Mouse (Mus musculus): ENCODE measurements around the gene Mllt1. TPM values are rescaled to one million over a fixed set of nuclear protein-coding genes. Genes with fewer than 3 reads are reported as not detected.

Mllt1 gene
- total and polyA plus RNA-seq, 3 experiments: 17.1 to 40.4 (median 20.3) TPM

- no peak for TF ChIP-seq BHLHE40 (IDR thresholded peaks at IDR 0.05; ENCODE audit: low read depth, low read length)
- no peak for TF ChIP-seq ZNF384 (IDR thresholded peaks at IDR 0.05; ENCODE audit: low read depth, low read length)
- no peak for TF ChIP-seq MXI1 (IDR thresholded peaks at IDR 0.05; ENCODE audit: low read depth, low read length)
- TF ChIP-seq E2F4 (IDR thresholded peaks at IDR 0.05; ENCODE audit: insufficient replicate concordance, low read depth, low read length): no peak
- TF ChIP-seq TCF12 (IDR thresholded peaks at IDR 0.05; ENCODE audit: low read depth, low read length): no peak
- TF ChIP-seq ZKSCAN1 (IDR thresholded peaks at IDR 0.05; ENCODE audit: borderline replicate concordance, low read depth, low read length): no peak
- no peak for TF ChIP-seq CHD2 (IDR thresholded peaks at IDR 0.05; ENCODE audit: low read length)
- TF ChIP-seq SIN3A (IDR thresholded peaks at IDR 0.05; ENCODE audit: low read length): no peak
- TF ChIP-seq NELFE (IDR thresholded peaks at IDR 0.05; ENCODE audit: low read depth, low read length): no peak
- TF ChIP-seq SMC3 (IDR thresholded peaks at IDR 0.05; ENCODE audit: low read depth, low read length): no peak
- no peak for TF ChIP-seq CHD1 (IDR thresholded peaks at IDR 0.05; ENCODE audit: low read depth, low read length)
- TF ChIP-seq MAZ (IDR thresholded peaks at IDR 0.05; ENCODE audit: low read depth, low read length): no peak
- no peak for TF ChIP-seq USF1 (IDR thresholded peaks at IDR 0.05; ENCODE audit: low read depth, low read length)
- TF ChIP-seq MEF2A (IDR thresholded peaks at IDR 0.05; ENCODE audit: borderline replicate concordance, low read depth, low read length): no peak
- TF ChIP-seq PAX5 (IDR thresholded peaks at IDR 0.05; ENCODE audit: low read length): no peak
- TF ChIP-seq JUN (IDR thresholded peaks at IDR 0.05; ENCODE audit: insufficient read depth, low read depth, low read length): no peak
- TF ChIP-seq ZC3H11A (IDR thresholded peaks at IDR 0.05; ENCODE audit: low read depth, low read length): no peak
- no peak for TF ChIP-seq GABPA (IDR thresholded peaks at IDR 0.05; ENCODE audit: insufficient replicate concordance, low read depth, low read length)
- no peak for TF ChIP-seq NRF1 (IDR thresholded peaks at IDR 0.05; ENCODE audit: low read depth, low read length)
- no peak for TF ChIP-seq ELF1 (IDR thresholded peaks at IDR 0.05; ENCODE audit: low read depth, low read length)
- peaks cover 0 to 30% of the 10 kb centered on the region in 2 experiments; a peak in 3 of 4 replicates for H3K4me1 ChIP-seq (ENCODE audit: control insufficient read depth in 1 of 2, insufficient read depth in 2 of 2)
- dilution Hi-C loops (cut with MboI; ENCODE audit: extremely low pct_ligation_motif_present, extremely low pct_unique_long_range_greater_than_20kb, low sequenced_read_pairs) (no loop called here), in situ Hi-C loops (cut with MboI; ENCODE audit: low pct_ligation_motif_present, low pct_unique_long_range_greater_than_20kb, low sequenced_read_pairs) (no loop called here)
- no peaks in the 10 kb centered on the region; the same call in 1 of the 2 replicates for H3K79me2 ChIP-seq (replicated peaks; ENCODE audit: control insufficient read depth, extremely low read depth, insufficient read depth, poor library complexity, severe bottlenecking)
- no peak overlapping the region for H3K4me3 ChIP-seq (replicated peaks in 1 of 3; ENCODE audit: low read depth in 2 of 3, low read length in 2 of 3, poor library complexity in 1 of 3)
- peaks cover 47 to 93% of the 10 kb centered on the region in 2 experiments for H3K36me3 ChIP-seq (replicated peaks in 1 of 2; ENCODE audit: control insufficient read depth in 1 of 2, insufficient read depth in 1 of 2, low read length in 1 of 2)
- H3K4me2 ChIP-seq (ENCODE audit: insufficient read depth, low read depth, poor library complexity, severe bottlenecking): no peak overlapping the region
- DNase-seq (ENCODE audit: extremely low read depth): no peak
- H3K27ac ChIP-seq (ENCODE audit: insufficient read depth, low read depth): no peak overlapping the region
- H3K27me3 ChIP-seq (replicated peaks): no peaks in the 10 kb centered on the region
- no peak overlapping the region for H3K9ac ChIP-seq (ENCODE audit: insufficient read depth, low read depth)
- no peaks in the 10 kb centered on the region for H3K9me3 ChIP-seq (replicated peaks; ENCODE audit: low read length)
Observed at GRCm38 (mm10) chr17:56907887-56908286, 27.3 kb downstream of the Mllt1 start.

- Histone ChIP-seq H3K36me3 (replicated peaks in 1 of 2; ENCODE audit: control insufficient read depth in 1 of 2, insufficient read depth in 1 of 2, low read length in 1 of 2) (peaks cover 54 to 94% of the 10 kb centered on the region in 2 experiments), H3K4me2 (ENCODE audit: insufficient read depth, low read depth, poor library complexity, severe bottlenecking) (no peak overlapping the region), H3K79me2 (replicated peaks; ENCODE audit: control insufficient read depth, extremely low read depth, insufficient read depth, poor library complexity, severe bottlenecking) (no peaks in the 10 kb centered on the region; the same call in 1 of the 2 replicates), H3K9ac (ENCODE audit: insufficient read depth, low read depth) (no peak overlapping the region), H3K27me3 (replicated peaks) (no peaks in the 10 kb centered on the region), H3K4me3 (replicated peaks in 1 of 3; ENCODE audit: low read depth in 2 of 3, low read length in 2 of 3, poor library complexity in 1 of 3) (no peak overlapping the region), H3K27ac (ENCODE audit: insufficient read depth, low read depth) (no peak overlapping the region), H3K9me3 (replicated peaks; ENCODE audit: low read length) (no peaks in the 10 kb centered on the region), H3K4me1 (ENCODE audit: control insufficient read depth in 1 of 2, insufficient read depth in 2 of 2) (peaks cover 0 to 30% of the 10 kb centered on the region in 2 experiments; a peak in 3 of 4 replicates)
- no peak for DNase-seq (ENCODE audit: extremely low read depth)
- dilution Hi-C loops (cut with MboI; ENCODE audit: extremely low pct_ligation_motif_present, extremely low pct_unique_long_range_greater_than_20kb, low sequenced_read_pairs): no loop called here
- no peak for TF ChIP-seq TBP (conservative IDR thresholded peaks at IDR 0.05; ENCODE audit: low read depth, low read length)
- TF ChIP-seq NRF1 (IDR thresholded peaks at IDR 0.05; ENCODE audit: low read depth, low read length): no peak
- no peak for TF ChIP-seq JUND (conservative IDR thresholded peaks at IDR 0.05; ENCODE audit: low read depth, low read length)
- no peak for TF ChIP-seq ZMIZ1 (IDR thresholded peaks at IDR 0.05; ENCODE audit: low read depth, low read length)
- in situ Hi-C loops (cut with MboI; ENCODE audit: low pct_ligation_motif_present, low pct_unique_long_range_greater_than_20kb, low sequenced_read_pairs): no loop called here
Observed at GRCm38 (mm10) chr17:56907096-56907495, 28.1 kb downstream of the Mllt1 start.
